Mouse (Mus musculus) olfactory bulb, adult 2 months (tissue): ENCODE measurements at regions not wholly inside any gene's neighbourhood (a gene's known extent, or its start where the extent isn't known, plus 50 kb on each side); places are given as distances from the start of the nearest gene placed in this dataset.

Source experiments
- CTCF ChIP-seq: fragments of 200-500 bp; IDR thresholded peaks from 2 replicates; pipeline ENCODE4 v1.5.1; 2012; ENCODE audit warnings: low read depth, mild to moderate bottlenecking, low read length, moderate library complexity; ENCODE audit not compliant: insufficient read depth
- POLR2A ChIP-seq: fragments of 200-500 bp; IDR thresholded peaks from 2 replicates; pipeline ENCODE4 v1.6.1; 2012; ENCODE audit warnings: mild to moderate bottlenecking, low read depth, low read length, moderate library complexity; ENCODE audit not compliant: insufficient read depth

DNA sequence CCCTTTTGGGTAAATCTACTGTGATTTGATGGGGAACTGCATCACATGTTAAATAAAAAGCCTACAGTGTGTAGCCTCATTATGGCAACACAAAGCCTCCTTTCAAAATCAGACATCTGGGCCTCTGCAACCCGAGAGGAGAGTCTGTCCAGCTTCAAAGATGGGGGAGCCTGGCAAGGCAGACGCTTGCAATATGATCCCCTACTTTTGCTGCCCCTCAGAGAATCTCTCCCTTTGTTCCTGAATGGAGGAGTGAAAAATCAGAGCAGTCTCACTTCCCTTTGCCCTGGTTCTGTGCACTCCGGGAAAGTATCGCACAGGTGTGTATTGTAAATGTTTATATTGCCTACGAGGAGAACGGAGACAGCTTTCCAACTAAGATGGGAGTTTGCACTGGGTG lies 253.3 kb upstream of the Tgfbr2 start:
- TF ChIP-seq CTCF (no peak), POLR2A (no peak)
